Comparison of ENCODE assay signal across 27 mouse cellular contexts in genomic region chr19:5276531-5276930, GRCm38 (mm10). TPM values are rescaled to one million over a fixed set of nuclear protein-coding genes. Genes with fewer than 3 reads are reported as not detected.
DNase-seq lines count a peak whose midpoint lies in the region; ATAC-seq and TF ChIP-seq lines count a peak whose summit lies in the region.
"Had no signal": no experiment of that assay in that cellular context is flagged by ENCODE, and none has a peak within 500 bp of the region (broad histone marks: within the 10 kb centered on the region; RNA-seq: fewer than 3 reads in every experiment).

No protein-coding gene starts in this region.

- in situ Hi-C loops in CH12.LX (cut with MboI; ENCODE audit: low pct_ligation_motif_present, low pct_unique_long_range_greater_than_20kb, low sequenced_read_pairs), result no loop called here

- dilution Hi-C loops in CH12.LX (cut with MboI; ENCODE audit: extremely low pct_ligation_motif_present, extremely low pct_unique_long_range_greater_than_20kb, low sequenced_read_pairs), result no loop called here

- no peak for TF ChIP-seq EP300 in liver, postnatal 0 days (IDR thresholded peaks at IDR 0.05; ENCODE audit: low read depth)
- TF ChIP-seq EP300 in CH12.LX (IDR thresholded peaks at IDR 0.05; ENCODE audit: low read length), result no peak

- peaks cover 11% of the 10 kb centered on the region for H3K79me2 ChIP-seq in CH12.LX (replicated peaks; ENCODE audit: control insufficient read depth, extremely low read depth, insufficient read depth, poor library complexity, severe bottlenecking)

- ATAC-seq in liver, postnatal 0 days, result no peak
- ATAC-seq: midbrain, embryonic 13.5 days had no signal

- peaks cover 63% of the 10 kb centered on the region for H3K36me3 ChIP-seq in liver, postnatal 0 days (replicated peaks; ENCODE audit: insufficient read depth, low read length)
- peaks cover 50 to 73% of the 10 kb centered on the region in 2 experiments for H3K36me3 ChIP-seq in CH12.LX (replicated peaks in 1 of 2; ENCODE audit: control insufficient read depth in 1 of 2, insufficient read depth in 1 of 2, low read length in 1 of 2)

- TF ChIP-seq CTCF in liver, postnatal 0 days (IDR thresholded peaks at IDR 0.05; ENCODE audit: low read depth), result peak; percentile 33
- peak in 1 of 2 experiments; percentile 58; a peak in 2 of 4 replicates for TF ChIP-seq CTCF in CH12.LX (conservative IDR thresholded peaks at IDR 0.05 in 1 of 2, IDR thresholded peaks at IDR 0.05 in 1 of 2; ENCODE audit: low read depth in 2 of 2, low read length in 2 of 2)

- H3K9ac ChIP-seq in liver, postnatal 0 days (replicated peaks), result no peak overlapping the region
- H3K9ac ChIP-seq in CH12.LX (ENCODE audit: insufficient read depth, low read depth), result no peak overlapping the region
- H3K9ac ChIP-seq: midbrain, embryonic 13.5 days had no signal

- no peak for TF ChIP-seq POLR2A in CH12.LX (IDR thresholded peaks at IDR 0.05; ENCODE audit: low read depth, low read length)

- TF ChIP-seq RAD21 in CH12.LX (IDR thresholded peaks at IDR 0.05; ENCODE audit: low read depth, low read length), result peak; percentile 19

- no peak overlapping the region for H3K4me2 ChIP-seq in liver, postnatal 0 days (ENCODE audit: low read depth, low read length)
- H3K4me2 ChIP-seq in CH12.LX (ENCODE audit: insufficient read depth, low read depth, poor library complexity, severe bottlenecking), result no peak overlapping the region
- H3K4me2 ChIP-seq: midbrain, embryonic 13.5 days had no signal

- H3K4me1 ChIP-seq in liver, postnatal 0 days (ENCODE audit: insufficient read depth), result peaks cover 26% of the 10 kb centered on the region
- H3K4me1 ChIP-seq in CH12.LX (ENCODE audit: control insufficient read depth in 1 of 2, insufficient read depth in 2 of 2), result peaks cover 0 to 34% of the 10 kb centered on the region in 2 experiments; a peak in 2 of 4 replicates

- intact Hi-C loops in heart, postnatal 10 days (cut with DNase I), result no loop called here

- H3K27me3 ChIP-seq in liver, postnatal 0 days (ENCODE audit: insufficient read depth, low read length), result no peaks in the 10 kb centered on the region
- H3K27me3 ChIP-seq in CH12.LX (replicated peaks), result no peaks in the 10 kb centered on the region
- H3K27me3 ChIP-seq: midbrain, embryonic 13.5 days had no signal

- 93% methylated on average over 2 of the region's 2 CpGs for WGBS in liver, postnatal 0 days (ENCODE audit: insufficient replicate concordance)

- no peaks in the 10 kb centered on the region for H3K9me3 ChIP-seq in liver, postnatal 0 days (ENCODE audit: low read length)
- H3K9me3 ChIP-seq in CH12.LX (replicated peaks; ENCODE audit: low read length), result no peaks in the 10 kb centered on the region
- H3K9me3 ChIP-seq: midbrain, embryonic 13.5 days had no signal

- peak; percentile 50 for DNase-seq in heart, adult 11 months
- DNase-seq in heart, postnatal 10 days, result no peak
- no peak for DNase-seq in liver, postnatal 0 days
- DNase-seq in liver (no peak), CH12.LX (ENCODE audit: extremely low read depth) (no peak)
- peak; percentile 42 for DNase-seq in induced T-regulatory cell, adult 2 months (ENCODE audit: low read depth)
- DNase-seq in right cerebral cortex, postnatal 10 days (ENCODE audit: low spot score in 2 of 2), result no peak
- DNase-seq in urinary bladder, adult 18-20 months (ENCODE audit: low spot score in 2 of 2), result no peak
- DNase-seq: adrenal gland, adult 2 months; heart, adult 18-20 months; kidney, adult 8-10 months; left cerebral cortex, postnatal 4 days had no signal

- H3K27ac ChIP-seq in liver, postnatal 0 days (ENCODE audit: low read depth), result no peak overlapping the region
- no peak overlapping the region for H3K27ac ChIP-seq in CH12.LX (ENCODE audit: insufficient read depth, low read depth)
- H3K27ac ChIP-seq: midbrain, embryonic 13.5 days had no signal

- H3K4me3 ChIP-seq in liver, postnatal 0 days (ENCODE audit: low read depth, low read length), result no peak overlapping the region
- no peak overlapping the region for H3K4me3 ChIP-seq in CH12.LX (replicated peaks in 1 of 3; ENCODE audit: low read depth in 2 of 3, low read length in 2 of 3, poor library complexity in 1 of 3)
- H3K4me3 ChIP-seq: midbrain, embryonic 13.5 days had no signal

TF ChIP-seq in CH12.LX, 34 proteins besides CTCF, POLR2A, EP300 and RAD21:
- TF ChIP-seq SMC3 (IDR thresholded peaks at IDR 0.05; ENCODE audit: low read depth, low read length) (peak; percentile 52), IRF4 (IDR thresholded peaks at IDR 0.05; ENCODE audit: low read depth, low read length) (no peak)

RNA-seq across cellular contexts. Expression of gene Pacs1, which starts 3.6 kb away (rescaled TPM):
- total RNA-seq in heart, postnatal 10 days (2021), result 10 to 100 TPM; 24.5 to 27.8 TPM
- 2.6 and 3.3 TPM in 2 replicates for polyA plus RNA-seq in liver, postnatal 0 days (2015; fragmentation: Nextera tagmentation; extraction: Ambion mirVana)
- 10.7 and 14.4 TPM in 2 replicates for total RNA-seq in CH12.LX (2012; rRNA removed)
- total RNA-seq in CH12.LX (2014; rRNA removed), result 2.0 and 2.4 TPM in 2 replicates
- 8.9 and 10.1 TPM in 2 replicates for polyA plus RNA-seq in CH12.LX (2012; ENCODE audit: insufficient read length, low read depth)

RNA-seq across cellular contexts. Expression of gene Sf3b2, which starts 18.7 kb away (rescaled TPM):
- 100 to 1,000 TPM; 129 to 136 TPM for total RNA-seq in heart, postnatal 10 days (2021)
- polyA plus RNA-seq in liver, postnatal 0 days (2015; fragmentation: Nextera tagmentation; extraction: Ambion mirVana), result 80.7 and 93.7 TPM in 2 replicates
- 191 and 195 TPM in 2 replicates for total RNA-seq in CH12.LX (2012; rRNA removed)
- 155 and 161 TPM in 2 replicates for total RNA-seq in CH12.LX (2014; rRNA removed)
- 238 and 279 TPM in 2 replicates for polyA plus RNA-seq in CH12.LX (2012; ENCODE audit: insufficient read length, low read depth)

RNA-seq across cellular contexts. Expression of gene Gal3st3, which starts 21.6 kb away (rescaled TPM):
- total RNA-seq in heart, postnatal 10 days (2021), result 10 to 100 TPM in 1 of 2 experiments, 1 to 10 TPM in 1; 9.4 to 14.6 TPM
- polyA plus RNA-seq in liver, postnatal 0 days (2015; fragmentation: Nextera tagmentation; extraction: Ambion mirVana), result not detected in 2 replicates
- total RNA-seq in CH12.LX (2012; rRNA removed), result not detected in 2 replicates
- not detected in 2 replicates for total RNA-seq in CH12.LX (2014; rRNA removed)
- not detected in 2 replicates for polyA plus RNA-seq in CH12.LX (2012; ENCODE audit: insufficient read length, low read depth)
- total RNA-seq: hematopoietic stem cell, adult 5-6 weeks; liver, adult 2 months; megakaryocyte progenitor cell, adult 5-6 weeks had no signal
- polyA plus RNA-seq: liver, adult 2 months had no signal

RNA-seq across cellular contexts. Expression of gene Catsper1, which starts 59.0 kb away (rescaled TPM):
- not detected for total RNA-seq in heart, postnatal 10 days (2021)
- not detected in 2 replicates for polyA plus RNA-seq in liver, postnatal 0 days (2015; fragmentation: Nextera tagmentation; extraction: Ambion mirVana)
- total RNA-seq in CH12.LX (2012; rRNA removed) (not detected in 2 replicates), CH12.LX (2014; rRNA removed) (not detected in 2 replicates)
- not detected in 2 replicates for polyA plus RNA-seq in CH12.LX (2012; ENCODE audit: insufficient read length, low read depth)
- total RNA-seq: adrenal gland, adult 2 months; ES-E14; gastrocnemius, adult 8-10 months; heart, adult 18-20 months; hematopoietic stem cell, adult 5-6 weeks; left cerebral cortex, postnatal 4 days; liver, adult 2 months; megakaryocyte progenitor cell, adult 5-6 weeks had no signal
- polyA plus RNA-seq: adrenal gland, adult 2 months; cerebellum, adult 2 months; forebrain, embryonic 11.5 days; frontal cortex, adult 2 months; heart, embryonic 14.5 days; large intestine, adult 2 months; liver, adult 2 months; lung, embryonic 16.5 days; midbrain, embryonic 13.5 days; neural tube, embryonic 14.5 days; stomach, embryonic 16.5 days; thymus, postnatal 0 days had no signal

Comparison
In these comparisons a context has a peak if more than half of its experiments do, and no peak if none do; other contexts are left out.
1. DNase-seq: peak in heart, adult 11 months (single experiment) and induced T-regulatory cell, adult 2 months (single experiment); none in heart, postnatal 10 days (0 of 2), liver, postnatal 0 days (single experiment), liver (single experiment), CH12.LX (single experiment), right cerebral cortex, postnatal 10 days (0 of 2) and urinary bladder, adult 18-20 months (0 of 2).
2. RNA of gene Gal3st3, which starts 21.6 kb away (total RNA-seq): 9.4 to 14.6 TPM in heart, postnatal 10 days; not detected in CH12.LX; every median in the first group is over 10 times any median in the second.